8 mouse cellular contexts compared by ENCODE assay signal in genomic region chr16:29945891-29946598, GRCm38 (mm10).
DNase-seq lines count a peak whose midpoint lies in the region; ATAC-seq and TF ChIP-seq lines count a peak whose summit lies in the region.

No protein-coding gene starts in this region.

- DNase-seq in brain, embryonic 14.5 days (ENCODE audit: low read depth) = peak; percentile 77
- DNase-seq in fibroblast of lung, adult 2 months (ENCODE audit: low read depth) = peak; percentile 94
- peak; percentile 93 for DNase-seq in kidney, postnatal 14 days
- DNase-seq in lung, adult 2 months = peak; percentile 85
- peak; percentile 84 for DNase-seq in ovary, adult 18-20 months (ENCODE audit: low spot score)
- peak; percentile 43 for DNase-seq in thymus, postnatal 4 days

- peaks cover 42% of the 10 kb centered on the region for H3K4me1 ChIP-seq in E14TG2a.4 (replicated peaks; ENCODE audit: low read depth, low read length)
- peaks cover 21 to 23% of the 10 kb centered on the region in 2 experiments for H3K4me1 ChIP-seq in heart, embryonic 14.5 days (ENCODE audit: control insufficient read depth in 2 of 2, insufficient read depth in 2 of 2, low read length in 2 of 2)
- peaks cover 25% of the 10 kb centered on the region for H3K4me1 ChIP-seq in lung, adult 2 months (ENCODE audit: control insufficient read depth, insufficient read depth, low read length)

- under 1% methylated on average over 39 of the region's 39 CpGs for WGBS in heart, embryonic 14.5 days
- WGBS in lung, adult 2 months = 3% methylated on average over 39 of the region's 39 CpGs

- H3K27ac ChIP-seq in heart, embryonic 14.5 days (replicated peaks in 1 of 2; ENCODE audit: control insufficient read depth in 1 of 2, insufficient read depth in 1 of 2, low read depth in 2 of 2, low read length in 2 of 2) = peak overlapping the region; percentile 88 to 97

- H3K9ac ChIP-seq in heart, embryonic 14.5 days (ENCODE audit: low read length) = peak overlapping the region; percentile 72

- TF ChIP-seq CTCF in E14TG2a.4 (conservative IDR thresholded peaks at IDR 0.05; ENCODE audit: low read length) = no peak
- no peak for TF ChIP-seq CTCF in brain, embryonic 14.5 days (IDR thresholded peaks at IDR 0.05; ENCODE audit: borderline replicate concordance, extremely low read depth, insufficient read depth, insufficient read length)
- no peak for TF ChIP-seq CTCF in lung, adult 2 months (IDR thresholded peaks at IDR 0.05; ENCODE audit: insufficient read depth, low read length)

- peak overlapping the region; percentile 76 for H3K4me2 ChIP-seq in heart, embryonic 14.5 days (ENCODE audit: low read length)

- peak overlapping the region; percentile 83 for H3K4me3 ChIP-seq in E14TG2a.4 (replicated peaks; ENCODE audit: low read length)
- peak overlapping the region; percentile 41 for H3K4me3 ChIP-seq in heart, embryonic 14.5 days (ENCODE audit: control insufficient read depth in 1 of 2, insufficient read depth in 1 of 2, low read depth in 1 of 2, low read length in 2 of 2)
- peak overlapping the region; percentile 21 for H3K4me3 ChIP-seq in lung, adult 2 months (replicated peaks; ENCODE audit: extremely low read depth, low read depth, low read length)

- TF ChIP-seq POLR2A in brain, embryonic 14.5 days (IDR thresholded peaks at IDR 0.05; ENCODE audit: borderline replicate concordance, extremely low read depth, insufficient read depth, insufficient read length, poor library complexity, severe bottlenecking) = no peak
- TF ChIP-seq POLR2A in lung, adult 2 months (IDR thresholded peaks at IDR 0.05; ENCODE audit: borderline replicate concordance, extremely low read depth, low read depth, low read length) = peak; percentile 56; the same call in 1 of the 2 replicates

- no peaks in the 10 kb centered on the region for H3K36me3 ChIP-seq in E14TG2a.4 (ENCODE audit: insufficient read depth, low read length)
- no peaks in the 10 kb centered on the region for H3K36me3 ChIP-seq in heart, embryonic 14.5 days (ENCODE audit: control insufficient read depth, insufficient read depth, low read length)

- H3K9me3 ChIP-seq in E14TG2a.4 (ENCODE audit: low read length) = no peaks in the 10 kb centered on the region
- no peaks in the 10 kb centered on the region for H3K9me3 ChIP-seq in heart, embryonic 14.5 days (ENCODE audit: control insufficient read depth, low read length)

- H3K27me3 ChIP-seq in E14TG2a.4 (ENCODE audit: insufficient read depth, low read length) = peaks cover 17% of the 10 kb centered on the region
- no peaks in the 10 kb centered on the region for H3K27me3 ChIP-seq in heart, embryonic 14.5 days (ENCODE audit: control insufficient read depth, insufficient read depth, low read length)

- ATAC-seq in heart, embryonic 14.5 days (ENCODE audit: insufficient number of reproducible peaks, insufficient read depth, low FRiP score, low read depth) = peak; percentile 89

Comparison
In these comparisons a context has a peak if more than half of its experiments do, and no peak if none do; other contexts are left out.
1. Peak in every context shown above with its lines: DNase-seq, ATAC-seq, H3K4me3 ChIP-seq and H3K27ac ChIP-seq.
2. H3K4me3 ChIP-seq: peak in every context shown above with its lines; median percentile 83 in E14TG2a.4; 41 in heart, embryonic 14.5 days; 21 in lung, adult 2 months.
3. DNase-seq: peak in every context shown above with its lines; median percentile 94 in fibroblast of lung, adult 2 months; 93 in kidney, postnatal 14 days; 85 in lung, adult 2 months; 84 in ovary, adult 18-20 months; 77 in brain, embryonic 14.5 days; 43 in thymus, postnatal 4 days.